Mouse (Mus musculus) olfactory bulb, adult 2 months (tissue): ENCODE results near the gene Dnajc9.

Source experiments
- CTCF ChIP-seq: fragments of 200-500 bp; IDR thresholded peaks from 2 replicates; pipeline ENCODE4 v1.5.1; 2012; ENCODE audit warnings: low read depth, mild to moderate bottlenecking, low read length, moderate library complexity; ENCODE audit not compliant: insufficient read depth
- POLR2A ChIP-seq: fragments of 200-500 bp; IDR thresholded peaks from 2 replicates; pipeline ENCODE4 v1.6.1; 2012; ENCODE audit warnings: mild to moderate bottlenecking, low read depth, low read length, moderate library complexity; ENCODE audit not compliant: insufficient read depth

- TF ChIP-seq POLR2A (no peak), CTCF (no peak)
These were observed 49.3 kb downstream of the Dnajc9 start for GRCm38 (mm10) chr14:20339415-20339814.
